ENCODE assay signal across 18 mouse cellular contexts in genomic region chr5:104157701-104158100, GRCm38 (mm10). TPM values are rescaled to one million over a fixed set of nuclear protein-coding genes. Genes with fewer than 3 reads are reported as not detected.
"Had no signal": no experiment of that assay in that cellular context is flagged by ENCODE, and none has a peak within 500 bp of the region (broad histone marks: within the 10 kb centered on the region; RNA-seq: fewer than 3 reads in every experiment).

No protein-coding gene starts in this region.

- H3K27me3 ChIP-seq: kidney, embryonic 15.5 days; limb, embryonic 13.5 days; midbrain, embryonic 12.5 days; neural tube, embryonic 12.5 days had no signal

- H3K27ac ChIP-seq: kidney, embryonic 15.5 days; limb, embryonic 13.5 days; liver, embryonic 14.5 days; midbrain, embryonic 12.5 days; neural tube, embryonic 12.5 days had no signal

- H3K4me3 ChIP-seq: kidney, embryonic 15.5 days; limb, embryonic 13.5 days; midbrain, embryonic 12.5 days; myocyte; neural tube, embryonic 12.5 days had no signal

- H3K4me1 ChIP-seq: kidney, embryonic 15.5 days; limb, embryonic 13.5 days; midbrain, embryonic 12.5 days; neural tube, embryonic 12.5 days had no signal

- DNase-seq: layer of hippocampus, adult 9-11 months; left cerebral cortex, postnatal 4 days; lung, adult 18-20 months; right cerebral cortex, postnatal 25 days; thymus, postnatal 36 days had no signal

RNA-seq across cellular contexts. Expression of gene Dspp, which starts 12.8 kb away (rescaled TPM):
- total RNA-seq: left cerebral cortex, postnatal 4 days; liver, adult 2 months; megakaryocyte-erythroid progenitor cell, adult 5-6 weeks had no signal
- polyA plus RNA-seq: kidney, embryonic 15.5 days; large intestine, adult 2 months; liver, adult 2 months; liver, embryonic 14.5 days; lung, embryonic 16.5 days; midbrain, embryonic 12.5 days; myocyte; neural tube, embryonic 12.5 days; small intestine, adult 2 months; stomach, embryonic 16.5 days; thymus, postnatal 0 days had no signal

RNA-seq across cellular contexts. Expression of gene Sparcl1, which starts 44.2 kb away (rescaled TPM):
- total RNA-seq: megakaryocyte-erythroid progenitor cell, adult 5-6 weeks had no signal

RNA-seq across cellular contexts. Expression of gene Dmp1, which starts 44.7 kb away (rescaled TPM):
- total RNA-seq: liver, adult 2 months; megakaryocyte-erythroid progenitor cell, adult 5-6 weeks had no signal
- polyA plus RNA-seq: liver, adult 2 months; liver, embryonic 14.5 days had no signal
